10 mouse cellular contexts compared by ENCODE assay signal in the genomic region with DNA sequence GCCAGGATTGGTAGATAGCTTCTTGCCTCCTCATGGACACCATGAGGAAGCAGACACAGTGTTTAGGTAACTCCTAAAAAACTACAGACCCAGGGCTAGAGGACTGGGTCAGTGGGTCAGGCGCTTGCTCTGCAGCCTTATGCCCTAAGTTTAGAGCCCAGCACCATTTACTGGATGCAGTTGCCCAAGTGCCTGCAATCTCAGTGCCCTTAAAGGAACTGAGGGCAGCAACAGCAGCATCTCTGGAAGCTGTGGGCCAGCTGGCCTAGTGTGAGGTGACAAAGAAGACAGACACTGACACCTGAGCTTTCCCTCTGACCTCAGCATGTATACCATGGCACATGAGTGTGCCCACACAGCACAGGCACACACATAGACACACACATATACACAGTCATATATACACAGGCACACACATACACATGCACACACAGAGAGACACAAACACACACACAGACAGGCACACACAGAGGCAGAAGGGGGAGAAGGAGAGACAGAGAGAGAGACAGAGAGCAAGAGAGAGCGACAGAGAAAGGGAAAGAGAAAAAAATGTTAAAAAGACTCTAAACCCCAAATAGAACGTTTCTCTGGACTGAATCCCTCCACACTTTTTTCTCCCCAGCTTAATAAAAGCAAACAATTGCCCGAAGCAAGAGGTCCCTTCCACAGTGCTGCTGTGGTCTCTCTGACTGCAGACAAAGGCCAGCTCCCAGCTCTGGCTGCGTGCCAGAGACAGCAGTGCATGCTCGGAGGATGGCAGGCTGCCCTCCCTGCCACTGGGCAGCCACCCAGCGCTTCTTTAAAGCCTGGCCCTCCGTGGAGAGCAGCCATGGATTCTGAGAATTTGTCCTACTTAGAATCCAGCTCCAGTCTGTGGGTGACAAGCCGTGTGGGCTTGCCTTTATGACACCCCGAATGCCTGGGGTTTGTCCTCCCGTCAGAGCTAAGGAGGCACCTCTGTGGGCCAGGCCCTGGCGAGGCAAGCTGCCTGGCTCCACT.
DNase-seq lines count a peak whose midpoint lies in the region; ATAC-seq and TF ChIP-seq lines count a peak whose summit lies in the region.
"Had no signal": no experiment of that assay in that cellular context is flagged by ENCODE, and none has a peak within 500 bp of the region (broad histone marks: within the 10 kb centered on the region; RNA-seq: fewer than 3 reads in every experiment).

No protein-coding gene starts in this region.

- 23% methylated on average over 12 of the region's 12 CpGs for WGBS in forebrain, postnatal 0 days

- no peaks in the 10 kb centered on the region for H3K9me3 ChIP-seq in forebrain, postnatal 0 days (ENCODE audit: low read length)
- H3K9me3 ChIP-seq: G1E; liver, embryonic 15.5 days had no signal

- peak; percentile 72 for ATAC-seq in cerebellum, adult (ENCODE audit: insufficient number of reproducible peaks, low FRiP score, low TSS enrichment)
- ATAC-seq in forebrain, postnatal 0 days: peak; percentile 94
- peak; percentile 76 for ATAC-seq in megakaryocyte-erythroid progenitor cell, adult 5-6 weeks (replicated peaks; ENCODE audit: low FRiP score, low TSS enrichment, poor library complexity, severe bottlenecking)

- no peak for TF ChIP-seq CTCF in forebrain, postnatal 0 days (IDR thresholded peaks at IDR 0.05; ENCODE audit: low read depth)

- H3K4me1 ChIP-seq in forebrain, postnatal 0 days (ENCODE audit: insufficient read depth): peaks cover 8% of the 10 kb centered on the region

- peak; percentile 62 for DNase-seq in 416B (ENCODE audit: low read depth)
- peak; percentile 86 for DNase-seq in forebrain, postnatal 0 days
- DNase-seq in heart, postnatal 14 days: peak; percentile 81 to 88
- peak; percentile 81 for DNase-seq in layer of hippocampus, adult 9-11 months
- peak; percentile 80 for DNase-seq in skeletal muscle tissue, adult 2 months (ENCODE audit: low read depth, low spot score)
- no peak for DNase-seq in spleen, postnatal 14 days (ENCODE audit: low spot score in 2 of 2)

- H3K27ac ChIP-seq in forebrain, postnatal 0 days (ENCODE audit: low read depth, low read length): peak overlapping the region; percentile 40; the same call in 1 of the 2 replicates
- H3K27ac ChIP-seq: liver, embryonic 15.5 days had no signal

- no peaks in the 10 kb centered on the region for H3K27me3 ChIP-seq in forebrain, postnatal 0 days (ENCODE audit: insufficient read depth, low read length)
- H3K27me3 ChIP-seq: liver, embryonic 15.5 days had no signal

- peak overlapping the region; percentile 28; the same call in 1 of the 2 replicates for H3K9ac ChIP-seq in forebrain, postnatal 0 days
- H3K9ac ChIP-seq: liver, embryonic 15.5 days had no signal

- no peak overlapping the region for H3K4me3 ChIP-seq in forebrain, postnatal 0 days (ENCODE audit: low read depth, low read length)
- H3K4me3 ChIP-seq: liver, embryonic 15.5 days had no signal

- H3K36me3 ChIP-seq in forebrain, postnatal 0 days (ENCODE audit: insufficient read depth): no peaks in the 10 kb centered on the region
- H3K36me3 ChIP-seq: G1E; liver, embryonic 15.5 days had no signal

- no peak overlapping the region; the same call in 1 of the 2 replicates for H3K4me2 ChIP-seq in forebrain, postnatal 0 days (ENCODE audit: low read depth)
- H3K4me2 ChIP-seq: liver, embryonic 15.5 days had no signal

- intact Hi-C loops in heart, postnatal 14 days (cut with DNase I): no loop called here

Comparison
In these comparisons a context has a peak if more than half of its experiments do, and no peak if none do; other contexts are left out.
1. DNase-seq: peak in 416B (single experiment), forebrain, postnatal 0 days (single experiment), heart, postnatal 14 days (2 of 2), layer of hippocampus, adult 9-11 months (single experiment) and skeletal muscle tissue, adult 2 months (single experiment); none in spleen, postnatal 14 days (0 of 2).
2. Peak in every context shown above with its lines, with median percentiles within 50 percentile points of each other: ATAC-seq.